Mouse (Mus musculus): Measurements from ENCODE around the gene Ankrd11. TPM values are rescaled to one million over a fixed set of nuclear protein-coding genes. Genes with fewer than 3 reads are reported as not detected.

Ankrd11 gene
- polyA plus RNA-seq, 1 experiment from 2014 or later = 63.3 TPM

GRCm38 (mm10) chr8:122896317-122896716 is 145.8 kb downstream of the Ankrd11 start:
- Histone ChIP-seq H3K27me3 (ENCODE audit: control insufficient read depth, insufficient read depth, low read length) (no peaks in the 10 kb centered on the region), H3K4me3 (ENCODE audit: control insufficient read depth in 1 of 2, insufficient read depth in 1 of 2, low read depth in 1 of 2, low read length in 2 of 2) (no peak overlapping the region), H3K36me3 (ENCODE audit: control insufficient read depth, insufficient read depth, low read length) (peaks cover 92% of the 10 kb centered on the region), H3K9me3 (ENCODE audit: control insufficient read depth, low read length) (no peaks in the 10 kb centered on the region), H3K4me2 (ENCODE audit: low read length) (no peak overlapping the region), H3K4me1 (ENCODE audit: control insufficient read depth in 2 of 2, insufficient read depth in 2 of 2, low read length in 2 of 2) (peaks cover 6 to 12% of the 10 kb centered on the region in 2 experiments; a peak in 3 of 4 replicates), H3K9ac (ENCODE audit: low read length) (no peak overlapping the region), H3K27ac (replicated peaks in 1 of 2; ENCODE audit: control insufficient read depth in 1 of 2, insufficient read depth in 1 of 2, low read depth in 2 of 2, low read length in 2 of 2) (no peak overlapping the region)
- 91% methylated on average over 11 of the region's 11 CpGs for WGBS
- ATAC-seq (ENCODE audit: insufficient number of reproducible peaks, insufficient read depth, low FRiP score, low read depth) = no peak

GRCm38 (mm10) chr8:122893451-122893850 is 148.6 kb downstream of the Ankrd11 start:
- H3K9ac ChIP-seq (ENCODE audit: low read length) = no peak overlapping the region
- no peak overlapping the region for H3K27ac ChIP-seq (replicated peaks in 1 of 2; ENCODE audit: control insufficient read depth in 1 of 2, insufficient read depth in 1 of 2, low read depth in 2 of 2, low read length in 2 of 2)
- peaks cover 99% of the 10 kb centered on the region for H3K36me3 ChIP-seq (ENCODE audit: control insufficient read depth, insufficient read depth, low read length)
- no peak overlapping the region for H3K4me3 ChIP-seq (ENCODE audit: control insufficient read depth in 1 of 2, insufficient read depth in 1 of 2, low read depth in 1 of 2, low read length in 2 of 2)
- no peak for ATAC-seq (ENCODE audit: insufficient number of reproducible peaks, insufficient read depth, low FRiP score, low read depth)
- H3K4me1 ChIP-seq (ENCODE audit: control insufficient read depth in 2 of 2, insufficient read depth in 2 of 2, low read length in 2 of 2) = 0 out of 4 replicates have a peak, but pooled peaks cover 0 to under 1% of the 10 kb centered on the region in 2 experiments
- no peaks in the 10 kb centered on the region for H3K9me3 ChIP-seq (ENCODE audit: control insufficient read depth, low read length)
- WGBS = 84% methylated on average over 12 of the region's 12 CpGs
- H3K27me3 ChIP-seq (ENCODE audit: control insufficient read depth, insufficient read depth, low read length) = no peaks in the 10 kb centered on the region
- no peak overlapping the region for H3K4me2 ChIP-seq (ENCODE audit: low read length)

GRCm38 (mm10) chr8:122891440-122891839 is 150.6 kb downstream of the Ankrd11 start:
- no peak for ATAC-seq (ENCODE audit: insufficient number of reproducible peaks, insufficient read depth, low FRiP score, low read depth)
- 78% methylated on average over 12 of the region's 12 CpGs for WGBS

GRCm38 (mm10) chr8:122883671-122884070 is 158.4 kb downstream of the Ankrd11 start:
- no peaks in the 10 kb centered on the region for H3K9me3 ChIP-seq (ENCODE audit: control insufficient read depth, low read length)
- 38% methylated on average over 10 of the region's 10 CpGs for whole genome bisulfite sequencing
- ATAC-seq (ENCODE audit: insufficient number of reproducible peaks, insufficient read depth, low FRiP score, low read depth) = 0 out of 2 replicates have a peak, but pooled peaks have one; percentile 28
- no peaks in the 10 kb centered on the region for H3K27me3 ChIP-seq (ENCODE audit: control insufficient read depth, insufficient read depth, low read length)
- peaks cover 15 to 18% of the 10 kb centered on the region in 2 experiments for H3K4me1 ChIP-seq (ENCODE audit: control insufficient read depth in 2 of 2, insufficient read depth in 2 of 2, low read length in 2 of 2)
- H3K4me2 ChIP-seq (ENCODE audit: low read length) = no peak overlapping the region
- H3K9ac ChIP-seq (ENCODE audit: low read length) = no peak overlapping the region
- H3K27ac ChIP-seq (replicated peaks in 1 of 2; ENCODE audit: control insufficient read depth in 1 of 2, insufficient read depth in 1 of 2, low read depth in 2 of 2, low read length in 2 of 2) = peak overlapping the region; percentile 77 to 80
- H3K4me3 ChIP-seq (ENCODE audit: control insufficient read depth in 1 of 2, insufficient read depth in 1 of 2, low read depth in 1 of 2, low read length in 2 of 2) = no peak overlapping the region
- peaks cover 70% of the 10 kb centered on the region for H3K36me3 ChIP-seq (ENCODE audit: control insufficient read depth, insufficient read depth, low read length)

More at GRCm38 (mm10) chr8:122891440-122891839, 150.6 kb downstream of the Ankrd11 start:
- H3K27me3 ChIP-seq (ENCODE audit: control insufficient read depth, insufficient read depth, low read length) = no peaks in the 10 kb centered on the region
- H3K36me3 ChIP-seq (ENCODE audit: control insufficient read depth, insufficient read depth, low read length) = peaks cover 99% of the 10 kb centered on the region
- no peak overlapping the region for H3K9ac ChIP-seq (ENCODE audit: low read length)
- H3K4me1 ChIP-seq (ENCODE audit: control insufficient read depth in 2 of 2, insufficient read depth in 2 of 2, low read length in 2 of 2) = no peaks in the 10 kb centered on the region
- H3K4me3 ChIP-seq (ENCODE audit: control insufficient read depth in 1 of 2, insufficient read depth in 1 of 2, low read depth in 1 of 2, low read length in 2 of 2) = no peak overlapping the region
- no peaks in the 10 kb centered on the region for H3K9me3 ChIP-seq (ENCODE audit: control insufficient read depth, low read length)
- no peak overlapping the region for H3K4me2 ChIP-seq (ENCODE audit: low read length)
- H3K27ac ChIP-seq (replicated peaks in 1 of 2; ENCODE audit: control insufficient read depth in 1 of 2, insufficient read depth in 1 of 2, low read depth in 2 of 2, low read length in 2 of 2) = no peak overlapping the region

GRCm38 (mm10) chr8:122880302-122880701 is 161.8 kb downstream of the Ankrd11 start:
- ATAC-seq (ENCODE audit: insufficient number of reproducible peaks, insufficient read depth, low FRiP score, low read depth) = no peak
- 74% methylated on average over 3 of the region's 3 CpGs for WGBS
- no peak overlapping the region for H3K4me2 ChIP-seq (ENCODE audit: low read length)

GRCm38 (mm10) chr8:122878231-122878630 is 163.8 kb downstream of the Ankrd11 start:
- no peaks in the 10 kb centered on the region for H3K9me3 ChIP-seq (ENCODE audit: control insufficient read depth, low read length)
- no peak overlapping the region for H3K4me3 ChIP-seq (ENCODE audit: control insufficient read depth in 1 of 2, insufficient read depth in 1 of 2, low read depth in 1 of 2, low read length in 2 of 2)
- H3K27me3 ChIP-seq (ENCODE audit: control insufficient read depth, insufficient read depth, low read length) = no peaks in the 10 kb centered on the region
- ATAC-seq (ENCODE audit: insufficient number of reproducible peaks, insufficient read depth, low FRiP score, low read depth) = no peak
- no peak overlapping the region for H3K27ac ChIP-seq (replicated peaks in 1 of 2; ENCODE audit: control insufficient read depth in 1 of 2, insufficient read depth in 1 of 2, low read depth in 2 of 2, low read length in 2 of 2)
- no peak overlapping the region for H3K9ac ChIP-seq (ENCODE audit: low read length)
- WGBS = 85% methylated on average over 3 of the region's 3 CpGs
- H3K36me3 ChIP-seq (ENCODE audit: control insufficient read depth, insufficient read depth, low read length) = peaks cover 17% of the 10 kb centered on the region
- H3K4me2 ChIP-seq (ENCODE audit: low read length) = no peak overlapping the region
- H3K4me1 ChIP-seq (ENCODE audit: control insufficient read depth in 2 of 2, insufficient read depth in 2 of 2, low read length in 2 of 2) = peaks cover 7 to 12% of the 10 kb centered on the region in 2 experiments

More at GRCm38 (mm10) chr8:122880302-122880701, 161.8 kb downstream of the Ankrd11 start:
- H3K27me3 ChIP-seq (ENCODE audit: control insufficient read depth, insufficient read depth, low read length) = no peaks in the 10 kb centered on the region
- H3K4me3 ChIP-seq (ENCODE audit: control insufficient read depth in 1 of 2, insufficient read depth in 1 of 2, low read depth in 1 of 2, low read length in 2 of 2) = no peak overlapping the region
- no peak overlapping the region for H3K27ac ChIP-seq (replicated peaks in 1 of 2; ENCODE audit: control insufficient read depth in 1 of 2, insufficient read depth in 1 of 2, low read depth in 2 of 2, low read length in 2 of 2)
- H3K9me3 ChIP-seq (ENCODE audit: control insufficient read depth, low read length) = no peaks in the 10 kb centered on the region
- peaks cover 15 to 18% of the 10 kb centered on the region in 2 experiments for H3K4me1 ChIP-seq (ENCODE audit: control insufficient read depth in 2 of 2, insufficient read depth in 2 of 2, low read length in 2 of 2)
- no peak overlapping the region for H3K9ac ChIP-seq (ENCODE audit: low read length)
- H3K36me3 ChIP-seq (ENCODE audit: control insufficient read depth, insufficient read depth, low read length) = peaks cover 36% of the 10 kb centered on the region

- H3K4me3 ChIP-seq (ENCODE audit: control insufficient read depth in 1 of 2, insufficient read depth in 1 of 2, low read depth in 1 of 2, low read length in 2 of 2) = no peak overlapping the region
- ATAC-seq (ENCODE audit: insufficient number of reproducible peaks, insufficient read depth, low FRiP score, low read depth) = no peak
- no peaks in the 10 kb centered on the region for H3K36me3 ChIP-seq (ENCODE audit: control insufficient read depth, insufficient read depth, low read length)
- H3K9ac ChIP-seq (ENCODE audit: low read length) = no peak overlapping the region
- no peaks in the 10 kb centered on the region for H3K27me3 ChIP-seq (ENCODE audit: control insufficient read depth, insufficient read depth, low read length)
- H3K27ac ChIP-seq (replicated peaks in 1 of 2; ENCODE audit: control insufficient read depth in 1 of 2, insufficient read depth in 1 of 2, low read depth in 2 of 2, low read length in 2 of 2) = no peak overlapping the region
- no peaks in the 10 kb centered on the region for H3K9me3 ChIP-seq (ENCODE audit: control insufficient read depth, low read length)
- 52% methylated on average over 5 of the region's 5 CpGs for WGBS
- no peak overlapping the region for H3K4me2 ChIP-seq (ENCODE audit: low read length)
- no peaks in the 10 kb centered on the region for H3K4me1 ChIP-seq (ENCODE audit: control insufficient read depth in 2 of 2, insufficient read depth in 2 of 2, low read length in 2 of 2)
Observed at GRCm38 (mm10) chr8:122875186-122875585, 166.9 kb downstream of the Ankrd11 start.

GRCm38 (mm10) chr8:122873171-122873570 is 168.9 kb downstream of the Ankrd11 start:
- Histone ChIP-seq H3K4me2 (ENCODE audit: low read length) (no peak overlapping the region), H3K27me3 (ENCODE audit: control insufficient read depth, insufficient read depth, low read length) (no peaks in the 10 kb centered on the region)

More at GRCm38 (mm10) chr8:122873171-122873570, 168.9 kb downstream of the Ankrd11 start:
- Histone ChIP-seq H3K9ac (ENCODE audit: low read length) (no peak overlapping the region), H3K9me3 (ENCODE audit: control insufficient read depth, low read length) (no peaks in the 10 kb centered on the region), H3K36me3 (ENCODE audit: control insufficient read depth, insufficient read depth, low read length) (no peaks in the 10 kb centered on the region), H3K4me3 (ENCODE audit: control insufficient read depth in 1 of 2, insufficient read depth in 1 of 2, low read depth in 1 of 2, low read length in 2 of 2) (no peak overlapping the region), H3K4me1 (ENCODE audit: control insufficient read depth in 2 of 2, insufficient read depth in 2 of 2, low read length in 2 of 2) (no peaks in the 10 kb centered on the region; a peak in 1 of 4 replicates), H3K27ac (replicated peaks in 1 of 2; ENCODE audit: control insufficient read depth in 1 of 2, insufficient read depth in 1 of 2, low read depth in 2 of 2, low read length in 2 of 2) (no peak overlapping the region)
- WGBS = 48% methylated on average over 6 of the region's 6 CpGs
- ATAC-seq (ENCODE audit: insufficient number of reproducible peaks, insufficient read depth, low FRiP score, low read depth) = no peak

Measured in heart, embryonic 14.5 days (tissue).